Mouse (Mus musculus) limb, embryonic 10.5 days (tissue): ENCODE measurements around the gene Tmem178. TPM values are rescaled to one million over a fixed set of nuclear protein-coding genes. Genes with fewer than 3 reads are reported as not detected.
A peak's percentile ranks its signal among the peaks of the same experiment; 100 is the strongest.

ENCODE experiments used
- DNase-seq: peaks from one replicate; pipeline ENCODE4 v3.0.0-alpha.2; 2017; ENCODE audit warnings: low spot score
- H3K27ac ChIP-seq: fragments of 300-500 bp; sonication (generic); 2 replicates; pipeline ENCODE4 v1.5.1; 2016; ENCODE audit warnings: mild to moderate bottlenecking
- H3K27me3 ChIP-seq: fragments of 300-500 bp; sonication (generic); 2 replicates; pipeline ENCODE4 v1.6.1; 2016; ENCODE audit warnings: low read depth, mild to moderate bottlenecking; ENCODE audit not compliant: poor library complexity, severe bottlenecking
- H3K36me3 ChIP-seq: fragments of 300-500 bp; sonication (generic); 2 replicates; pipeline ENCODE4 v1.6.1; 2016; ENCODE audit warnings: mild to moderate bottlenecking, moderate library complexity
- H3K4me1 ChIP-seq: fragments of 300-500 bp; sonication (generic); 2 replicates; pipeline ENCODE4 v1.6.1; 2016
- H3K4me3 ChIP-seq: fragments of 300-500 bp; sonication (generic); 2 replicates; pipeline ENCODE4 v1.5.1; 2016; ENCODE audit warnings: mild to moderate bottlenecking, moderate library complexity
- H3K9me3 ChIP-seq: fragments of 300-500 bp; sonication (generic); replicated peaks from 2 replicates; pipeline ENCODE4 v1.6.1; 2016; ENCODE audit warnings: mild to moderate bottlenecking
- WGBS: fragments of 180-500 bp; shearing (Covaris S2); methylation state at CpG from one replicate; pipeline ENCODE4 v1.1.7; 2016; 5-methylcytosine and 5-hydroxymethylcytosine counted together
- polyA plus RNA-seq: library from polyadenylated mRNA; unstranded; fragments of >200 nt; fragmentation: Nextera tagmentation; extraction: Ambion mirVana; gene quantifications from 2 replicates; pipeline ENCODE4 v1.2.1, GENCODE M21; 2016

The Tmem178 gene
- polyA plus RNA-seq, 1 experiment from 2014 or later: 5.5 TPM

- Histone ChIP-seq H3K9me3 (no peaks in the 10 kb centered on the region), H3K4me1 (peaks cover 8% of the 10 kb centered on the region), H3K27ac (no peak overlapping the region), H3K36me3 (no peaks in the 10 kb centered on the region), H3K27me3 (no peaks in the 10 kb centered on the region), H3K4me3 (no peak overlapping the region)
- 66% methylated on average over 18 of the region's 18 CpGs for WGBS
- DNase-seq: no peak
Observed at GRCm38 (mm10) chr17:81010844-81011685, 66.6 kb downstream of the Tmem178 start.

- no peaks in the 10 kb centered on the region for H3K27me3 ChIP-seq
- WGBS: 48% methylated on average over 4 of the region's 4 CpGs
- no peak overlapping the region for H3K4me3 ChIP-seq
- peaks cover 24% of the 10 kb centered on the region for H3K4me1 ChIP-seq
- no peak overlapping the region for H3K27ac ChIP-seq
- H3K9me3 ChIP-seq: no peaks in the 10 kb centered on the region
- no peaks in the 10 kb centered on the region for H3K36me3 ChIP-seq
- DNase-seq: peak; percentile 47
Observed at GRCm38 (mm10) chr17:81015814-81016447, 71.5 kb downstream of the Tmem178 start.

GRCm38 (mm10) chr17:81017132-81017531 lies 72.7 kb downstream of the Tmem178 start:
- WGBS: 57% methylated on average over 1 of the region's 1 CpGs
- Histone ChIP-seq H3K4me3 (no peak overlapping the region), H3K9me3 (no peaks in the 10 kb centered on the region), H3K27ac (peak overlapping the region; percentile 39; the same call in 1 of the 2 replicates), H3K27me3 (no peaks in the 10 kb centered on the region), H3K4me1 (peaks cover 24% of the 10 kb centered on the region), H3K36me3 (no peaks in the 10 kb centered on the region)
- no peak for DNase-seq

GRCm38 (mm10) chr17:81027331-81027730 lies 82.9 kb downstream of the Tmem178 start:
- H3K27ac ChIP-seq: no peak overlapping the region
- DNase-seq: no peak

GRCm38 (mm10) chr17:81031830-81032442 lies 87.5 kb downstream of the Tmem178 start:
- WGBS: 97% methylated on average over 3 of the region's 3 CpGs
- no peaks in the 10 kb centered on the region for H3K27me3 ChIP-seq
- no peaks in the 10 kb centered on the region for H3K9me3 ChIP-seq
- peaks cover 3% of the 10 kb centered on the region; the same call in 1 of the 2 replicates for H3K4me1 ChIP-seq
- no peak for DNase-seq
- no peak overlapping the region for H3K4me3 ChIP-seq
- H3K27ac ChIP-seq: no peak overlapping the region
- H3K36me3 ChIP-seq: peaks cover 65% of the 10 kb centered on the region

More at GRCm38 (mm10) chr17:81027331-81027730, 82.9 kb downstream of the Tmem178 start:
- Histone ChIP-seq H3K4me1 (no peaks in the 10 kb centered on the region), H3K36me3 (peaks cover 74% of the 10 kb centered on the region), H3K4me3 (no peak overlapping the region), H3K9me3 (no peaks in the 10 kb centered on the region), H3K27me3 (no peaks in the 10 kb centered on the region)
- 93% methylated on average over 6 of the region's 6 CpGs for WGBS

GRCm38 (mm10) chr17:81032957-81033356 lies 88.5 kb downstream of the Tmem178 start:
- DNase-seq: no peak
- Histone ChIP-seq H3K4me1 (peaks cover 3% of the 10 kb centered on the region; the same call in 1 of the 2 replicates), H3K27me3 (no peaks in the 10 kb centered on the region), H3K36me3 (peaks cover 66% of the 10 kb centered on the region), H3K4me3 (no peak overlapping the region), H3K27ac (no peak overlapping the region), H3K9me3 (no peaks in the 10 kb centered on the region)
- WGBS: 83% methylated on average over 2 of the region's 2 CpGs

- WGBS: 84% methylated on average over 5 of the region's 5 CpGs
- Histone ChIP-seq H3K4me1 (peaks cover 3% of the 10 kb centered on the region; the same call in 1 of the 2 replicates), H3K27ac (no peak overlapping the region), H3K4me3 (no peak overlapping the region), H3K9me3 (no peaks in the 10 kb centered on the region), H3K27me3 (no peaks in the 10 kb centered on the region), H3K36me3 (peaks cover 70% of the 10 kb centered on the region)
- no peak for DNase-seq
Observed at GRCm38 (mm10) chr17:81035354-81035753, 90.9 kb downstream of the Tmem178 start.

GRCm38 (mm10) chr17:81038707-81039408 lies 94.4 kb downstream of the Tmem178 start:
- no peak for DNase-seq
- H3K9me3 ChIP-seq: no peaks in the 10 kb centered on the region
- no peak overlapping the region for H3K27ac ChIP-seq
- WGBS: 94% methylated on average over 2 of the region's 2 CpGs
- no peaks in the 10 kb centered on the region for H3K27me3 ChIP-seq
- peaks cover 81% of the 10 kb centered on the region for H3K36me3 ChIP-seq
- H3K4me1 ChIP-seq: no peaks in the 10 kb centered on the region
- H3K4me3 ChIP-seq: no peak overlapping the region

GRCm38 (mm10) chr17:81041662-81042061 lies 97.2 kb downstream of the Tmem178 start:
- DNase-seq: no peak
- Histone ChIP-seq H3K27ac (no peak overlapping the region), H3K9me3 (no peaks in the 10 kb centered on the region), H3K4me1 (no peaks in the 10 kb centered on the region), H3K36me3 (peaks cover 73% of the 10 kb centered on the region), H3K27me3 (no peaks in the 10 kb centered on the region), H3K4me3 (no peak overlapping the region)
- 93% methylated on average over 2 of the region's 2 CpGs for WGBS

GRCm38 (mm10) chr17:81044356-81044755 lies 99.9 kb downstream of the Tmem178 start:
- 89% methylated on average over 3 of the region's 3 CpGs for WGBS
- no peaks in the 10 kb centered on the region for H3K9me3 ChIP-seq
- no peaks in the 10 kb centered on the region for H3K27me3 ChIP-seq
- peaks cover 8% of the 10 kb centered on the region for H3K4me1 ChIP-seq
- H3K4me3 ChIP-seq: no peak overlapping the region
- no peak overlapping the region for H3K27ac ChIP-seq
- no peak for DNase-seq
- H3K36me3 ChIP-seq: peaks cover 64% of the 10 kb centered on the region

- no peak overlapping the region for H3K27ac ChIP-seq
- 97% methylated on average over 6 of the region's 6 CpGs for WGBS
- H3K4me1 ChIP-seq: peaks cover 8% of the 10 kb centered on the region
- no peak overlapping the region for H3K4me3 ChIP-seq
- no peaks in the 10 kb centered on the region for H3K9me3 ChIP-seq
- no peak for DNase-seq
- H3K36me3 ChIP-seq: peaks cover 62% of the 10 kb centered on the region
- no peaks in the 10 kb centered on the region for H3K27me3 ChIP-seq
Observed at GRCm38 (mm10) chr17:81045115-81045514, 100.7 kb downstream of the Tmem178 start.

GRCm38 (mm10) chr17:81045525-81046150 lies 101.2 kb downstream of the Tmem178 start:
- H3K36me3 ChIP-seq: peaks cover 62% of the 10 kb centered on the region
- WGBS: 93% methylated on average over 9 of the region's 9 CpGs

More at GRCm38 (mm10) chr17:81045525-81046150, 101.2 kb downstream of the Tmem178 start:
- H3K27me3 ChIP-seq: no peaks in the 10 kb centered on the region
- peaks cover 8% of the 10 kb centered on the region for H3K4me1 ChIP-seq
- no peak overlapping the region for H3K27ac ChIP-seq
- no peaks in the 10 kb centered on the region for H3K9me3 ChIP-seq
- no peak overlapping the region for H3K4me3 ChIP-seq
- no peak for DNase-seq
